Mouse (Mus musculus): ENCODE measurements at regions not wholly inside any gene's neighbourhood (a gene's known extent, or its start where the extent isn't known, plus 50 kb on each side); places are given as distances from the start of the nearest gene placed in this dataset.

DNA sequence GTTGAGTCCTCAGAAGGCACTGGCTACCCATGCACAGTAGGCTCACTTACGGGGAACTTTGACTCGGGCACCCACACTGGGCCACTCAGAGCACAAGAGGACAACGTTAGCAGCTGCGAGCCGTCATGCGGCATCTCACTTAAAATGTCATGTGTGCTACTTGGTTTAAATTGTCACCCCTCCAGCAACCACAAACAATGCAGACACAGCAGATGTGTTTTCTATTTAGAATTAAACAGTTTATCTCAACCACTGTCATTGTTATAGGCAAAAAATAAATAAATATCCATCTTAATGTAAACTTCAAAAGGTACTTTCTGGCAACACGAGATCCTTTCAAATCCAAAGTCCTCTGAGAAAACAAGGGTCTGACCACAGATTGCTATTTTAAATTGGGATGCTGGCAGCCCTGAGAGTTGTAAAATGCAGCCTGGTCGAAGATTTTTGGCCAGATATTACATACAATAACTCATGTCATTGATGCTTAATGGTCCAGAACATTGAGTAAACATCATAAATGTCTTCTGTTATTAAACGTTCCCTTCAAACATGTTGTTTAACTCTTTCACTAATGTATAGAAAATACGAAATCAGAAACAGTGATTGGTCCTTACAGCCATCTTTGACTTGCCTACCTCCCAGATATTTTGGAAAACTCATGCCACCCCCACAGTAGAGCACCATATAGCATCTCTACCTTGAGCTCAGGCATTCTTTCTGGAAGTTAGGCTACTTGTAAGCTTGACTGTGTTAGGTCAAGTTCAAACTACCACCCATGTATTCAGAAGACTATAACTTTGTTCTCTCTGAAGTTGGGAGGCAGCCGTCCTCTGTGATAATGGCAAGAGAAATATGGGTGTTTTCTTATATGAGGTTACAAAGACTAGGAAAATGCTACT lies 232.8 kb upstream of the Tcf21 start:
- peak in 1 of 2 experiments; percentile 7 for DNase-seq (ENCODE audit: low spot score in 2 of 2)

DNA sequence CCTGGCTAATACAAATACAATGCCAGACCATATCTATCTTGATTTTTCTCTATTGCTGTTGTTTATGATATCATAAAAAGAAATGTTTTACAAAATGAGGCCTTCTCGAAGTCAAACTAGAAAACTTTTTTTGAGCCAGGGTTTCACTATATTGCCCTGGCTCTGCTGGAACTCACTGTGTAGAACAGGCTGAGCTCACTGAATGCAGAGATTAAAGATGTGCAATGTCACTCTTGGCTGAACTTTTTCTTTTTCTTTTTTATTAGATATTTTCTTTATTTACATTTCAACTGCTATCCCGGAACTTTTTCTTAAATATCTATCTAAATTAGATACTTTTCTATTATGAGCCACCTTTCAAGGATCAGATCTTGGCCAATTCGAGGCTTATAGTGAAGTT lies 224.5 kb upstream of the Tcf21 start:
- DNase-seq (ENCODE audit: low spot score in 2 of 2), result no peak

GRCm38 (mm10) chr10:23031491-23032126 lies 211.6 kb upstream of the Tcf21 start:
- no peak for DNase-seq (ENCODE audit: low spot score in 2 of 2)

- no peak for DNase-seq (ENCODE audit: low spot score in 2 of 2)
Measured at GRCm38 (mm10) chr10:23027961-23028360, 208.0 kb upstream of the Tcf21 start.

GRCm38 (mm10) chr10:23017151-23017678 lies 197.2 kb upstream of the Tcf21 start:
- no peak for DNase-seq (ENCODE audit: low spot score in 2 of 2)

GRCm38 (mm10) chr10:23015935-23016694 lies 196.1 kb upstream of the Tcf21 start:
- no peak for DNase-seq (ENCODE audit: low spot score in 2 of 2)

DNA sequence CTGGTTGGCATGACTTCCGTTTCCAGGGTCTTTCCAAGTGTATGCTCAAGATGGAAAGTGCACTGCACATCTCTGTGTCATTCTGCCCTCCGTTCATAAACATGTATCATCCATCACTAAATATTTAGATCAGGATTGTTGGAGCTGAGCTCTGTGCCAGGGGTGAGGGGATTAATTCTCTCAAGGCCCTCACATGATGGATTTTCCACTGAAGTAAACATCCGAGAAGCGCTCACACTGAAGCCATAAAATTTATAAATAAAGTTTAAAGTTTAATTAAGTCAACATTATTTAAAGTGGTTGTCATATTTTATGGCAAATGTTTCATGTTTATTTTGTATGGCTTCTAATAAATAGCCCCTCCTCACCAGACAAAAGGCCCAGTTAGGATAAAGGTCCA lies 190.7 kb upstream of the Tcf21 start:
- DNase-seq (ENCODE audit: low spot score in 2 of 2), result no peak

GRCm38 (mm10) chr10:23010201-23010600 lies 190.2 kb upstream of the Tcf21 start:
- DNase-seq (ENCODE audit: low spot score in 2 of 2), result no peak

DNA sequence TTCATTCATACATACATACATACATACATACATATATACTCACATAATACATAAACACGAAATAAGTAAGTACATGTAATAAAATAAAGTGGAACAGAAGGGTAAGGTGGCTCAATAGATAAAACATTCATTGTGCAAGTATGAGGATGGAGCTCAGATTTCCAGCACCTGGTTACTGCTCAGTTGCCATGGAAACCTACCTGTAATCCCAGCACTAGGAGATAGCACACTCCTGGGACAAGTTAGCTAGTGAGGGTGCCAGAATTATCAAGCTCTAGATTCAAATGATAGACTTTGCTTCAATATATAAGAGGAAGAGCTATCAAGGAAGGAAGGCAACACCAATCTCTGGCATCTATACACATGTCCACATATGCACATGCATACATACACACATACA lies 184.8 kb upstream of the Tcf21 start:
- DNase-seq (ENCODE audit: low spot score in 2 of 2), result no peak

DNA sequence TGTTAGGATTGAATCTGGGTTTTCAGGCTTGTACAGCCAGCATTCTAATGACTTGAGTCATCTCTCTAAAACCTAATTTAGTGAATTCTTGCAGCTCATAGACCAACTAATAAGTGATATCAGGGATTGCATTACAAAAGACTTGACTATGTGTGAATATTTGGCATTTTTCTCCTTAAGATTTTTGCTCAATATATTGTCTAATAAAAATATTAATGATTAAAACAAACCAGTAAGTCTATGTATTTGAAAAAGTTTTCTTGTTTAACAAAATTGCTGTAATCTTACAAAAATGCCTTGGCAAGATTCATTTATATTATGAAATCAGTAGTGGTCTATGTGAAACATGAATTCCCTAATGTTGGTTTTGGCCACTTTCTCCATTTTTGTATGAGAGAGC lies 183.7 kb upstream of the Tcf21 start:
- no peak for DNase-seq (ENCODE audit: low spot score in 2 of 2)

- DNase-seq (ENCODE audit: low spot score in 2 of 2), result no peak
Measured at GRCm38 (mm10) chr10:22998561-22998960, 178.6 kb upstream of the Tcf21 start.

GRCm38 (mm10) chr10:22997571-22997970 lies 177.6 kb upstream of the Tcf21 start:
- no peak for DNase-seq (ENCODE audit: low spot score in 2 of 2)

DNA sequence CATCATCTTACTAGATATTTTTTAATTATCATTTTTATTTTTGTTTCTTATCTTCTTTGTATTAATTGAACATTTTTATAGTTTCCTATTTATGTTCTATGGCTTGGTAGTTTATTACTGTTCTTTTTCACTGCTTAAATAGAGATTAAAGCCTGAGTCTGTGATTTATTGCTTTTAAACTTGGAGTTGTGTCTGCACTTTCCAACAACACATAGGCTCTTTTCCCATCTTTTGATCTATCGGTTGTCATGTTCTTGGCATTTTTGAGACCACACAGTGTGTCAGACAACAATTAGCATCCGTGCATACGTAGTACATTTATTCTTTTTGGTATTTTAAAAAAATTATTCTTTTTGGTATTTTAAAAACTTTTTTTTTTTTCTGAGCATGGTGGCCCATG lies 173.2 kb upstream of the Tcf21 start:
- no peak for DNase-seq (ENCODE audit: low spot score in 2 of 2)

GRCm38 (mm10) chr10:22981798-22982197 lies 161.8 kb upstream of the Tcf21 start:
- no peak for DNase-seq (ENCODE audit: low spot score in 2 of 2)

DNA sequence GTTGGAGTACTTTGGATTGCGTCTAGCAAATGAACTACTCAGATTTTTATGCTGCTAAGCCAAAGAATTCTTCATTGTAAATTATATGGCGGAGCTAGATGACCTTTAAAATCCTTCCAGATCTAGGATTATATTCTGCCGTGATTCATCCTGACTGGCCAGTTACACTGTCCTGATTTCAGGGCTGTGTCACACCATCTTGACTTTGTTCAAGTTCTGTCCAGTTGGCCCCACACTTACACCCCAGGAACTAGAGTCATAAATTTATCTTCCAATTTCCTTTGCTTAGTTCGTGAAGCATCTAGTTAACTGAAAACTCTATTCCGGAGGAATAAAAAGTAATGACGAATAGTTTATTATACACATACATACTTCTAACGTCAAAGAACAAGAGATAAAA lies 158.5 kb upstream of the Tcf21 start:
- DNase-seq (ENCODE audit: low spot score in 2 of 2), result no peak

GRCm38 (mm10) chr10:22956956-22957355 lies 137.0 kb upstream of the Tcf21 start:
- DNase-seq (ENCODE audit: low spot score in 2 of 2), result no peak

GRCm38 (mm10) chr10:22953283-22953682 lies 133.3 kb upstream of the Tcf21 start:
- no peak for DNase-seq (ENCODE audit: low spot score in 2 of 2)

DNA sequence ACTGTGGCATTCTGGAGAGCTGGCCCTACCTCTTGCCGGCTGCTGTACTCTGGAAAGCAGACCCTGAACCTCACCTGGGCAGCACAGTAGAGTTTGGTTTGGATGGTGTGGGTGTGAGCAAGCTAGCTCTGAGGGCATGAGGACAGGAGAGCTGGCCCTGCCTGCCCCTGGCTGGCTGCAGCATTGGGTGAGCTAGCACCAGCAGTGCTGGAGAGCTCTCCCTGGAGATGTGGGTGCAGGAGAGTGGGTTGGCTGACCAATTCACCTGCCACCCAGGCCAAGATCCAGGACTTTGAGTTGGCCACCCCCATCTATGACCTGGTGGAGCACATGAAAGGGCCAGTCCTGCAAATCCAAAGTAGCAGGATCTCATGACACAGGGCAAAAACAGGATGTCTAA lies 124.3 kb upstream of the Tcf21 start:
- no peak for DNase-seq (ENCODE audit: low spot score in 2 of 2)

DNA sequence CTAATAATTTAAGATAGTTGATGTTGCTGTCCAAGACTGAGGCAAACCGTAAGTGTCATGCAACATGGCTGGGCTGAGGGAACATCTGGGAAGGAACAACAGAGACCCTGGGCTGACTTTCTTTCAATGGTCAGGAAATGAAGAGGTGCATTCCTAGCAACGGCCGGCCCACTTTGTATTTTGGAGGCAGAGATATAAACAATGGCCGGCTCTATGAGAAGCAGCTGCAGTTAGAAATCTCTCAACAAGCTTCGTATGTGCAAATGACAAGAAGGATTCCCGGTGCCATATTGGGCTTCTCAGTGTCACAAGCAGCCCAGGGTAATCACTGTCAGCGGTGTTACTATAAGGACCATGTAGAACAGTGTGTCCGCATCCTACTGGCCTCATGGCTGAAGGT lies 108.0 kb upstream of the Tcf21 start:
- no peak for DNase-seq (ENCODE audit: low spot score in 2 of 2)

DNA sequence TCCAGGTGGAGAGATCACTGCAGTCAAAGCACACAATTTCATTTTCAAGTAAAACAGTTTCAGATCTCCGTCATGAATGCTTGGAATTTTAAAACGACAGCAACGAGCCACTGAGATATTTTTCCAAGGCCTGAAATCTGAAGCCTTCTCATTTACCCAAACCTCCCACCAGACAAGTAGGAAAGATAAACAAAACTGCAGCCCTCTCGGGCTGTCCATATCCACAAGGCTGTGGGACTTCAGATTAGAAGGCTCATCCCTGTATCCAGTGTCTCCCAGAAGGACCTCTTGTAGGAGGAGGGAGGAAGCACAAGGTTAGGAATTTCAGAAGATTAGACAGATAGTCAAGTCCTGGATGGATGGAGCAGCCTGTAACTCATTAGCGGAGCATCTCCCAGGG lies 106.1 kb upstream of the Tcf21 start:
- no peak for DNase-seq (ENCODE audit: low spot score in 2 of 2)

DNA sequence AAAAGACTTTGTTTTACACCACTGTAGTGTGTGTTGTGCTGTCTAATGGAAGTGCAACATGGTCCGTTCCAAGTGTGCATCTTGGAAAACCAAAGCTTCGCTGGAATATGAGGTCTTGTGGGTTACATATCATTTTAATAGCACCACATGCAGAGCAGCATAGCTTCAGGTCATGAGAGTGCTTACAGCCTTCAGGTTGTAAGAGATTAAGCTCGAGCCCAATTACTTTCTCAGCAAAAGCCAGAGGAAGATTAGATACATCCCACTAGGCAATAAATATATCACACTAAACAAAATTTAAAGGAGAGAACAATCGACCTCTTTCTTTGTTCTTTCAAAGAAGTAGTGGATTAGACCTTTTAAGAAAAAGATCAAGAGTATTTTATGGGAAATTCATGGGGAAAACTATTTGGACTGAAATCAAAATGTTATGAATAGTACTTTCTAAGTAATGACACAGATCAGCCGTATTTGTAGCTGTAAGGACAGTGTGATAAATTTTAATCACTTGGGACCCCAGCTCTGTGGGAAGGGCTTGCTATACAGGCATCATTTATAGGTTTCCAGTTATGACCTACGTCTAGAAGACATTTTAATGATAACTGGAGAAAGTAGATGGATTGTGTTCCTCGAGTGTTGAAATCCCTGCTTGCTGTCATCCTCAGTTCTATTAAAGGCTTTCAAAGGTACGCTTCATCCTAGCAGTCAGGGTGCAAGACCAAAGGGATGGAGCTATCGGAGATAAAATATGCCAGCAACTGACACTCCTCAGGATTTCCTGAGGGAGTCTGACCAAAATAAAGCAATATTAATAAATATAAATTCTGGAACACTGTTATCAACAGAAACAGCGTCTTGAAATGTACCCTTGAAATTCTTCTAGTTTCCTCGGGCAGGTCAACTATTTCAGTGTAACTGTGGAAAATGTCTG lies 101.3 kb upstream of the Tcf21 start:
- DNase-seq (ENCODE audit: low spot score in 2 of 2), result no peak

All from urinary bladder, postnatal 36 days (tissue).